Mouse (Mus musculus): ENCODE results near the gene Lrrc74a. TPM values are rescaled to one million over a fixed set of nuclear protein-coding genes. Genes with fewer than 3 reads are reported as not detected.

Gene Lrrc74a
- total and polyA plus RNA-seq, 3 experiments, result not detected

- peak; percentile 33; the same call in 1 of the 2 replicates for TF ChIP-seq SIN3A (IDR thresholded peaks at IDR 0.05; ENCODE audit: low read length)
- TF ChIP-seq BHLHE40 (IDR thresholded peaks at IDR 0.05; ENCODE audit: low read depth, low read length), result 0 out of 2 replicates have a peak, but pooled peaks have one; percentile 8
- no peak for TF ChIP-seq E2F4 (IDR thresholded peaks at IDR 0.05; ENCODE audit: insufficient replicate concordance, low read depth, low read length)
- TF ChIP-seq GABPA (IDR thresholded peaks at IDR 0.05; ENCODE audit: insufficient replicate concordance, low read depth, low read length), result no peak
- TF ChIP-seq ZKSCAN1 (IDR thresholded peaks at IDR 0.05; ENCODE audit: borderline replicate concordance, low read depth, low read length), result no peak
- peak; percentile 66 for TF ChIP-seq ZC3H11A (IDR thresholded peaks at IDR 0.05; ENCODE audit: low read depth, low read length)
- no peak for TF ChIP-seq PAX5 (IDR thresholded peaks at IDR 0.05; ENCODE audit: low read length)
- TF ChIP-seq JUND (conservative IDR thresholded peaks at IDR 0.05; ENCODE audit: low read depth, low read length), result 0 out of 2 replicates have a peak, but pooled peaks have one; percentile 18
- TF ChIP-seq CTCF (conservative IDR thresholded peaks at IDR 0.05 in 1 of 2, IDR thresholded peaks at IDR 0.05 in 1 of 2; ENCODE audit: low read depth in 2 of 2, low read length in 2 of 2), result peak; percentile 70 to 92
- TF ChIP-seq RAD21 (IDR thresholded peaks at IDR 0.05; ENCODE audit: low read depth, low read length), result peak; percentile 69
- no peak for TF ChIP-seq USF2 (conservative IDR thresholded peaks at IDR 0.05; ENCODE audit: low read depth, low read length)
- TF ChIP-seq UBTF (IDR thresholded peaks at IDR 0.05; ENCODE audit: low read depth, low read length), result no peak
- TF ChIP-seq SMC3 (IDR thresholded peaks at IDR 0.05; ENCODE audit: low read depth, low read length), result peak; percentile 92
- Histone ChIP-seq H3K36me3 (replicated peaks in 1 of 2; ENCODE audit: control insufficient read depth in 1 of 2, insufficient read depth in 1 of 2, low read length in 1 of 2) (no peaks in the 10 kb centered on the region), H3K4me1 (ENCODE audit: control insufficient read depth in 1 of 2, insufficient read depth in 2 of 2) (peaks cover 5 to 20% of the 10 kb centered on the region in 2 experiments; a peak in 2 of 4 replicates), H3K27ac (ENCODE audit: insufficient read depth, low read depth) (no peak overlapping the region), H3K79me2 (replicated peaks; ENCODE audit: control insufficient read depth, extremely low read depth, insufficient read depth, poor library complexity, severe bottlenecking) (no peaks in the 10 kb centered on the region), H3K27me3 (replicated peaks) (peaks cover 1% of the 10 kb centered on the region), H3K4me2 (ENCODE audit: insufficient read depth, low read depth, poor library complexity, severe bottlenecking) (no peak overlapping the region), H3K9me3 (replicated peaks; ENCODE audit: low read length) (no peaks in the 10 kb centered on the region), H3K4me3 (replicated peaks in 1 of 3; ENCODE audit: low read depth in 2 of 3, low read length in 2 of 3, poor library complexity in 1 of 3) (no peak overlapping the region), H3K9ac (ENCODE audit: insufficient read depth, low read depth) (no peak overlapping the region)
- dilution Hi-C loops (cut with MboI; ENCODE audit: extremely low pct_ligation_motif_present, extremely low pct_unique_long_range_greater_than_20kb, low sequenced_read_pairs) (no loop called here), in situ Hi-C loops (cut with MboI; ENCODE audit: low pct_ligation_motif_present, low pct_unique_long_range_greater_than_20kb, low sequenced_read_pairs) (no loop called here)
- peak; percentile 81 for DNase-seq (ENCODE audit: extremely low read depth)
Observed at GRCm38 (mm10) chr12:86768986-86769580, 34.9 kb downstream of the Lrrc74a start.

- no peaks in the 10 kb centered on the region for H3K9me3 ChIP-seq (replicated peaks; ENCODE audit: low read length)
- dilution Hi-C loops (cut with MboI; ENCODE audit: extremely low pct_ligation_motif_present, extremely low pct_unique_long_range_greater_than_20kb, low sequenced_read_pairs) (no loop called here), in situ Hi-C loops (cut with MboI; ENCODE audit: low pct_ligation_motif_present, low pct_unique_long_range_greater_than_20kb, low sequenced_read_pairs) (loop anchor here (5.0 to 10.0 kb wide), 2 partner anchors 165 to 202 kb away; no protein-coding TSS in a partner anchor)
- H3K27ac ChIP-seq (ENCODE audit: insufficient read depth, low read depth), result no peak overlapping the region
- TF ChIP-seq RCOR1 (conservative IDR thresholded peaks at IDR 0.05; ENCODE audit: low read depth, low read length) (no peak), SIN3A (IDR thresholded peaks at IDR 0.05; ENCODE audit: low read length) (no peak), POLR2AphosphoS2 (IDR thresholded peaks at IDR 0.05; ENCODE audit: low read depth, low read length) (no peak), CHD1 (IDR thresholded peaks at IDR 0.05; ENCODE audit: low read depth, low read length) (no peak), NELFE (IDR thresholded peaks at IDR 0.05; ENCODE audit: low read depth, low read length) (no peak), ZC3H11A (IDR thresholded peaks at IDR 0.05; ENCODE audit: low read depth, low read length) (no peak), PAX5 (IDR thresholded peaks at IDR 0.05; ENCODE audit: low read length) (no peak), ZNF384 (IDR thresholded peaks at IDR 0.05; ENCODE audit: low read depth, low read length) (no peak), RAD21 (IDR thresholded peaks at IDR 0.05; ENCODE audit: low read depth, low read length) (no peak), MAZ (IDR thresholded peaks at IDR 0.05; ENCODE audit: low read depth, low read length) (no peak), TCF12 (IDR thresholded peaks at IDR 0.05; ENCODE audit: low read depth, low read length) (no peak), TBP (conservative IDR thresholded peaks at IDR 0.05; ENCODE audit: low read depth, low read length) (no peak), CTCF (conservative IDR thresholded peaks at IDR 0.05 in 1 of 2, IDR thresholded peaks at IDR 0.05 in 1 of 2; ENCODE audit: low read depth in 2 of 2, low read length in 2 of 2) (no peak), GABPA (IDR thresholded peaks at IDR 0.05; ENCODE audit: insufficient replicate concordance, low read depth, low read length) (no peak), NRF1 (IDR thresholded peaks at IDR 0.05; ENCODE audit: low read depth, low read length) (no peak), JUND (conservative IDR thresholded peaks at IDR 0.05; ENCODE audit: low read depth, low read length) (no peak), MYC (IDR thresholded peaks at IDR 0.05; ENCODE audit: low read depth, low read length) (no peak), HCFC1 (IDR thresholded peaks at IDR 0.05; ENCODE audit: low read depth, low read length) (no peak), MXI1 (IDR thresholded peaks at IDR 0.05; ENCODE audit: low read depth, low read length) (no peak)
- H3K4me1 ChIP-seq (ENCODE audit: control insufficient read depth in 1 of 2, insufficient read depth in 2 of 2), result peaks cover 5 to 20% of the 10 kb centered on the region in 2 experiments; a peak in 2 of 4 replicates
- H3K9ac ChIP-seq (ENCODE audit: insufficient read depth, low read depth), result no peak overlapping the region
- no peaks in the 10 kb centered on the region for H3K36me3 ChIP-seq (replicated peaks in 1 of 2; ENCODE audit: control insufficient read depth in 1 of 2, insufficient read depth in 1 of 2, low read length in 1 of 2)
- H3K79me2 ChIP-seq (replicated peaks; ENCODE audit: control insufficient read depth, extremely low read depth, insufficient read depth, poor library complexity, severe bottlenecking), result no peaks in the 10 kb centered on the region
- DNase-seq (ENCODE audit: extremely low read depth), result no peak
- H3K27me3 ChIP-seq (replicated peaks), result peaks cover 1% of the 10 kb centered on the region
- H3K4me3 ChIP-seq (replicated peaks in 1 of 3; ENCODE audit: low read depth in 2 of 3, low read length in 2 of 3, poor library complexity in 1 of 3), result no peak overlapping the region
- no peak overlapping the region for H3K4me2 ChIP-seq (ENCODE audit: insufficient read depth, low read depth, poor library complexity, severe bottlenecking)
Observed at GRCm38 (mm10) chr12:86769819-86770218, 35.6 kb downstream of the Lrrc74a start.

All from CH12.LX (cell line).